Mouse (Mus musculus) lung, postnatal 0 days (tissue): ENCODE measurements around the gene Spata25. TPM values are rescaled to one million over a fixed set of nuclear protein-coding genes. Genes with fewer than 3 reads are reported as not detected.
"Not testable (repeated sequence)": the region's sequence is repeated elsewhere in the genome, so short reads cannot be mapped to it uniquely, and the experiment has no call there.

Experiments
- ATAC-seq: fragments of 200-750 bp; cut with Nextera tagmentation; 2 replicates; pipeline ENCODE4 v1.8.0; 2017; ENCODE audit warnings: moderate library complexity
- DNase-seq: peaks from one replicate; pipeline ENCODE4 v3.0.0-alpha.2; 2016; ENCODE audit warnings: low spot score
- H3K27ac ChIP-seq: fragments of 300-500 bp; sonication (generic); 2 replicates; pipeline ENCODE4 v1.5.1; 2014; ENCODE audit warnings: antibody characterized with exemption, mild to moderate bottlenecking, low read length, mixed read lengths
- H3K27me3 ChIP-seq: fragments of 300-500 bp; sonication (generic); replicated peaks from 2 replicates; pipeline ENCODE4 v1.6.1; 2014; ENCODE audit warnings: low read length, mixed read lengths; ENCODE audit not compliant: insufficient read depth
- H3K36me3 ChIP-seq: fragments of 300-500 bp; sonication (generic); 2 replicates; pipeline ENCODE4 v1.6.1; 2014; ENCODE audit warnings: low read length, mixed read lengths; ENCODE audit not compliant: insufficient read depth
- H3K4me1 ChIP-seq: fragments of 300-500 bp; sonication (generic); 2 replicates; pipeline ENCODE4 v1.6.1; 2014; ENCODE audit warnings: antibody characterized with exemption, low read depth, low read length, mixed read lengths; ENCODE audit not compliant: insufficient read depth
- H3K4me2 ChIP-seq: fragments of 300-500 bp; sonication (generic); replicated peaks from 2 replicates; pipeline ENCODE4 v1.6.1; 2014; ENCODE audit warnings: low read depth, mild to moderate bottlenecking, low read length, moderate library complexity, mixed read lengths
- H3K4me3 ChIP-seq: fragments of 300-500 bp; sonication (generic); 2 replicates; pipeline ENCODE4 v1.5.1; 2014; ENCODE audit warnings: low read depth, low read length
- H3K9ac ChIP-seq: fragments of 300-500 bp; sonication (generic); replicated peaks from 2 replicates; pipeline ENCODE4 v1.6.1; 2014; ENCODE audit warnings: low read depth, mild to moderate bottlenecking
- H3K9me3 ChIP-seq: fragments of 300-500 bp; sonication (generic); 2 replicates; pipeline ENCODE4 v1.6.1; 2016; ENCODE audit warnings: low read length, mixed read lengths
- CTCF ChIP-seq: IDR thresholded peaks from 2 replicates; pipeline ENCODE4 v1.5.1; 2016; ENCODE audit warnings: antibody characterized with exemption, mild to moderate bottlenecking
- EP300 ChIP-seq: IDR thresholded peaks from 2 replicates; pipeline ENCODE4 v1.6.1; 2016; ENCODE audit warnings: antibody characterized with exemption, mild to moderate bottlenecking, control low read depth
- WGBS: fragments of 180-500 bp; shearing (Covaris S2); extraction: QIAGEN DNeasy Blood & Tissue Kit; methylation state at CpG from one replicate; pipeline ENCODE4 v1.1.7; 2014; 5-methylcytosine and 5-hydroxymethylcytosine counted together
- polyA plus RNA-seq: library from polyadenylated mRNA; unstranded; fragments of >200 nt; fragmentation: Nextera tagmentation; extraction: Ambion mirVana; gene quantifications from 2 replicates; pipeline ENCODE4 v1.2.1, GENCODE M21; 2015

Gene Spata25
- polyA plus RNA-seq, 1 experiment from 2014 or later = not detected

DNA sequence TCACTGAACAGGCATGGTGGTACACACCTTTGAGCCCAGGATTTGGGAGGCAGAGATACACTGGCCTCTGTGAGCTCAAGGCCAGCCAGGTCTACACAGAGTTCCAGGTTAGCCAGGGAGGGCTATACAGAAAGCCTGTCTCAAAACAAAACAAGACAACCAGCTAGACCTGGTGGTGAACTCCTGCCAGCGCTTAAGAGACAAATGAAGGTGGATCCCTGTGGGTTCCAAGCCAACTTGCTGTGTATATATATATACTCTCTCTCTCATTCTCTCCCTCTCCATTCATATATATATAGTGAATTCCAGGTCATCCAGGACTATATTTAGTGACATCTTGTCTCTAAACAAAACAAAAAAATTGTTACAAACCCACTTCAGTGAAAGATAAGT is 24.4 kb downstream of the Spata25 start:
- Histone ChIP-seq H3K4me3 (peak overlapping the region; percentile 79; the same call in 1 of the 2 replicates), H3K9ac (peak overlapping the region; percentile 70), H3K4me2 (peak overlapping the region; percentile 63), H3K27me3 (no peaks in the 10 kb centered on the region), H3K4me1 (peaks cover 4% of the 10 kb centered on the region; the same call in 1 of the 2 replicates), H3K9me3 (no peaks in the 10 kb centered on the region), H3K36me3 (no peaks in the 10 kb centered on the region), H3K27ac (no peak overlapping the region)
- 60% methylated on average over 1 of the region's 1 CpGs for WGBS
- DNase-seq = no peak
- TF ChIP-seq EP300 = no peak; the same call in 1 of the 2 replicates
- TF ChIP-seq CTCF = no peak
- ATAC-seq = no peak

DNA sequence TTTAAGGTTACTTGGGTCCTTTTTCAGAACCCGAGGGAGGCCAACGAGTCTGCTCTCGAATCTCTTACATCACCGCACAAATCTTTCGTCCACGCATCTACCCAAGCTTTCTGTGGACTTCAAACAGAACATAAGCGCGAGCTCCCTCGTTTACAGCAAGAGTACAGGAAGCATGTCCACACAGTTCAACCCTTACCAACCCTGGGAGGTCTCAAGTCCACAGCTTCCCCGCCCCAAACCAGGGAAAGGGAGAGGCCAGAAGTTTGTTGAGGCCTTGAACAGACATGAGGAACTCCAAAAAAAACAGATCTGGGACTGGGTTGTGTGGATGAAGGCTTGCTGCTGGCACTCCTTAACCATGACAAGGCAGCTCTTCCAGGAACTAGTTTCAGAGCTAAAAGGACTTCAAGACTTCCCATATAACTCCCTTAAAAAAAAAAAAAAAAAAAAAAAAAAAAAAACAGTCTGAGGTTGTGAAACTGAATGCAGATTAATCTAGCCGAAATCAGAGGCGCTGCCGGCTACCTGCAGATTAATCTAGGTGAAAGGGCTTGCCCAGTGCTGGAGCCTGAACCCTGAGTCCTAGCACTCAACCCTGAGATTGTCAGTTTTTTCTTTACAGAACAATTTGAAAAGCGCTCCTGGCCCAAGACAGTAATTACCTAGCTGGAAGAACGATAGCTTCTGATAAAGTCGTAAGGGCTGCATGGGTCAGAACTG is 25.0 kb downstream of the Spata25 start:
- ATAC-seq = no peak
- no peak for DNase-seq
- TF ChIP-seq CTCF = no peak
- no peak overlapping the region for H3K27ac ChIP-seq
- H3K27me3 ChIP-seq = no peaks in the 10 kb centered on the region
- H3K4me3 ChIP-seq = no peak overlapping the region
- H3K4me2 ChIP-seq = peak overlapping the region; percentile 63
- H3K36me3 ChIP-seq = no peaks in the 10 kb centered on the region
- WGBS = 81% methylated on average over 16 of the region's 16 CpGs
- no peaks in the 10 kb centered on the region for H3K9me3 ChIP-seq
- H3K4me1 ChIP-seq = peaks cover 4% of the 10 kb centered on the region; the same call in 1 of the 2 replicates
- 0 out of 2 replicates have a peak overlapping the region, but pooled peaks have one; percentile 70 for H3K9ac ChIP-seq

DNA sequence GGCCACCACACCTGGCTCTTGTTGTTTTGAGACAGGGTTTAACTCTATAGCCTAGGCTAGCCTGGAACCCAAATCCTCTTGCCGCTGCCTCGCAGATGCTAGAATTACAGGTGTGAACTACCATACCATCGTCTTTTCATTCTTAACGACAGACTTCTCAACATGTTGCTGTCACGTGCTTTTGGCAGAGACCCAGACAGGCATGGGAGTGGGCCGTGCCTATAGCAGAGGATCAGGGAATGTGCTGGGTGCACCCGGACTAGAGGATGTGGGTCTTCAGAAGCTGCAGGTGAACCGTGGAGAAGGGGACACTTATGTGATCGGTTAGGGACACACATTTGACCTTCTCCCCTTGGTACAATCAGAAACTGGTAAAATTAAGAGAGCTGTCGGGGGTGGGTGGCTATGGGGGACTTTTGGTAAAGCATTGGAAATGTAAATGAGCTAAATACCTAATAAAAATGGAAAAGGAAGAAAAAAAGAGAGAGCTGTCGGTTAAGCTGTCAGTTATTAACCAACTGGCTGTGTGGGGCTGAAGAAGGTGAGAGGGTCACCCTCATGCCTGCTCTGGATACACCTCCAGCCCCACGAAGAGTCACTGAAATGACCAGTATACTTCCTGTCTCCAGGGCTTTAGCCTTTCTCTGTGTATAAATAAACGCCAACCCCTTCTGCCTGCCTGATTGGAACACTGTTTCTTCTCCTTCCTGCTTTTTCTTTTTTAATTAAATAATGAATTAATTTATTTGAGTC is 27.9 kb downstream of the Spata25 start:
- Histone ChIP-seq H3K27me3 (no peaks in the 10 kb centered on the region), H3K4me2 (no peak overlapping the region), H3K36me3 (peaks cover 3% of the 10 kb centered on the region; the same call in 1 of the 2 replicates), H3K4me3 (no peak overlapping the region), H3K9me3 (no peaks in the 10 kb centered on the region), H3K27ac (no peak overlapping the region), H3K4me1 (peaks cover 4% of the 10 kb centered on the region; the same call in 1 of the 2 replicates), H3K9ac (no peak overlapping the region)
- ATAC-seq = no peak
- WGBS = 84% methylated on average over 13 of the region's 13 CpGs
- DNase-seq = no peak
- TF ChIP-seq CTCF = no peak
- TF ChIP-seq EP300 = no peak

DNA sequence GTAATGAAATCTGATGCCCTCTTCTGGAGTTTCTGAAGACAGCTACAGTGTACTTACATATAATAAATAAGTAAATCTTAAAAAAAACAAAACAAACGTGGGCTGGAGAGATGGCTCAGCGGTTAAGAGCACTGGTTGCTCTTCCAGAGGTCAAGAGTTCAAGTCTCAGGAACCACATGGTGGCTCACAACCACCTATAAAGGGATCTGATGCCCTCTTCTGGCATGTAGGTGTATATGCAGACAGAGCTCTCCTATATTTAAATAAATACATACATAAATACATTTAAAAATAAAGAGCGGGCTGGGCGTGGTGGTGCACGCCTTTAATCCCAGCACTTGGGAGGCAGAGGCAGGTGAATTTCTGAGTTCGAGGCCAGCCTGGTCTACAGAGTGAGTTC is 29.8 kb downstream of the Spata25 start:
- TF ChIP-seq CTCF = peak; percentile 55
- H3K4me1 ChIP-seq, H3K27me3 ChIP-seq, H3K4me2 ChIP-seq, H3K36me3 ChIP-seq, H3K27ac ChIP-seq, H3K9me3 ChIP-seq, H3K9ac ChIP-seq, H3K4me3 ChIP-seq, ATAC-seq: not testable (repeated sequence)
- WGBS = 73% methylated on average over 6 of the region's 6 CpGs
- DNase-seq = peak; percentile 71

DNA sequence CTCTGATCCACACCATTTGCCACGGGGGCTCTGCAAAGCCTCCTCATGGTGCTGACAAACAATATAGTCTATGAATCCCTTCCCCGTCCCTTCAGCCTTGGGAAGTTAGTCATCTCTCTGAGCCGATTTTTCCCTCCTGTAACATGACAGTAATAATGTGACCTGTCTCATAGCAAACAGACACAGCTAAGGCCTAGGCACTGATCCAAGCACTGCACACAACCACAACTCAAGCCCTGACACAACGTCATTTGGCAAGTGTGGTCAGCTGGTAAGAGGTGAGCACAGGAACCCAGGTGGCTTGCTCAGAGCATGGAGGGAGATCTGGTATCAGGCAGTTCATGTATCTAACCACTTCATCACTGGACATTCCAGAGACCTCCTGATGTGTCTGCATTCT is 32.5 kb downstream of the Spata25 start:
- Histone ChIP-seq H3K27me3 (no peaks in the 10 kb centered on the region), H3K9ac (no peak overlapping the region), H3K36me3 (peaks cover 24% of the 10 kb centered on the region; the same call in 1 of the 2 replicates), H3K4me2 (no peak overlapping the region), H3K4me3 (no peak overlapping the region), H3K4me1 (no peaks in the 10 kb centered on the region), H3K27ac (no peak overlapping the region), H3K9me3 (no peaks in the 10 kb centered on the region)
- no peak for DNase-seq
- ATAC-seq = no peak
- WGBS = 67% methylated on average over 4 of the region's 4 CpGs
- no peak for TF ChIP-seq EP300
- TF ChIP-seq CTCF = no peak

DNA sequence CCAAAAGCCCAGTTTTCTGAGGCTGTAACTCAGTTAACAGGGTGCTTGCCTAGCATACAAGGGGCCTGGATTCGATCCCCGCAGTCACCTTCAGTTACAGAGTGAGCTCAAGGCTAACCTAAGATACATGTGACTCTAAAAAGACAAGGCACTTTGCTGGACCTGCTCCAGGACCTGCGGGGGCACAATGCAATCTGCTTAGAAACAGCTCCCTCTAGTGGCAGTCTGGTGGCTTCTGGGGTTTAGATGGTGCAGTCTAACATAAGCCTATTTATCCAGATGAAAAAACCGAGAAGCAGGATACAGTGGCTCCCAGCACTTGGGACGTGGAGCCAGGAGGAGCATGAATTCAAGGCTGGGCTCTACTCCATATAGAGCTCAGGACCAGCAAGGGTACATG is 34.0 kb downstream of the Spata25 start:
- Histone ChIP-seq H3K27ac (no peak overlapping the region), H3K4me2 (no peak overlapping the region), H3K27me3 (no peaks in the 10 kb centered on the region), H3K4me1 (no peaks in the 10 kb centered on the region), H3K9me3 (no peaks in the 10 kb centered on the region), H3K36me3 (peaks cover 24% of the 10 kb centered on the region; the same call in 1 of the 2 replicates), H3K4me3 (no peak overlapping the region), H3K9ac (no peak overlapping the region)
- peak; percentile 92 for DNase-seq
- peak; percentile 93 for TF ChIP-seq CTCF
- TF ChIP-seq EP300 = no peak
- 24% methylated on average over 5 of the region's 5 CpGs for WGBS
- ATAC-seq = peak; percentile 72
